Mouse (Mus musculus) erythroblast, embryonic 14.5 days (primary cell): Measurements from ENCODE around the gene Sorcs3.

Source experiments
- GATA1 ChIP-seq: IDR thresholded peaks from 2 replicates; pipeline ENCODE4 v1.6.1; 2012; ENCODE audit warnings: low read length, inconsistent platforms, mixed read lengths
- TAL1 ChIP-seq: IDR thresholded peaks from 3 replicates; pipeline ENCODE4 v1.6.1; 2012; ENCODE audit warnings: low read length, inconsistent platforms, mixed read lengths

GRCm38 (mm10) chr19:48482946-48483345 lies 277.1 kb downstream of the Sorcs3 start:
- TF ChIP-seq GATA1 = no peak
- TF ChIP-seq TAL1 = no peak
